In genomic region chr5:124450641-124451340, GRCm38 (mm10) we compare ENCODE assay signal across 13 mouse cellular contexts. TPM values are rescaled to one million over a fixed set of nuclear protein-coding genes. Genes with fewer than 3 reads are reported as not detected.
A peak's percentile ranks its signal among the peaks of the same experiment; 100 is the strongest.
DNase-seq lines count a peak whose midpoint lies in the region; ATAC-seq lines count a peak whose summit lies in the region.
"Had no signal": no experiment of that assay in that cellular context is flagged by ENCODE, and none has a peak within 500 bp of the region (broad histone marks: within the 10 kb centered on the region; RNA-seq: fewer than 3 reads in every experiment).

No protein-coding gene starts in this region.

- no peak for ATAC-seq in embryonic facial prominence, embryonic 13.5 days (ENCODE audit: insufficient number of reproducible peaks, insufficient read depth, low FRiP score, low TSS enrichment, low read depth)
- peak; percentile 84 for ATAC-seq in intestine, embryonic 16.5 days
- peak; percentile 66 for ATAC-seq in stomach, embryonic 14.5 days (ENCODE audit: insufficient number of reproducible peaks, insufficient read depth, low FRiP score, low read depth)
- ATAC-seq: midbrain, embryonic 13.5 days had no signal

- no peaks in the 10 kb centered on the region for H3K27me3 ChIP-seq in embryonic facial prominence, embryonic 13.5 days
- H3K27me3 ChIP-seq in embryonic facial prominence, embryonic 10.5 days (replicated peaks; ENCODE audit: low read depth, poor library complexity, severe bottlenecking), result no peaks in the 10 kb centered on the region
- H3K27me3 ChIP-seq in intestine, embryonic 16.5 days (replicated peaks; ENCODE audit: control insufficient read depth, insufficient read depth, low read length), result no peaks in the 10 kb centered on the region
- H3K27me3 ChIP-seq in stomach, embryonic 14.5 days (ENCODE audit: control insufficient read depth, insufficient read depth, low read length), result no peaks in the 10 kb centered on the region
- H3K27me3 ChIP-seq: midbrain, embryonic 13.5 days; neural tube, embryonic 12.5 days had no signal

- peaks cover 50% of the 10 kb centered on the region for H3K4me1 ChIP-seq in embryonic facial prominence, embryonic 13.5 days
- H3K4me1 ChIP-seq in embryonic facial prominence, embryonic 10.5 days, result peaks cover 33% of the 10 kb centered on the region
- peaks cover 42% of the 10 kb centered on the region for H3K4me1 ChIP-seq in intestine, embryonic 16.5 days (ENCODE audit: control insufficient read depth, insufficient read depth, low read length)
- peaks cover 8% of the 10 kb centered on the region; the same call in 1 of the 2 replicates for H3K4me1 ChIP-seq in stomach, embryonic 14.5 days (ENCODE audit: control insufficient read depth, insufficient read depth, low read length)

- no peak for DNase-seq in embryonic facial prominence, embryonic 10.5 days (ENCODE audit: low spot score)
- peak; percentile 67 for DNase-seq in kidney, adult 9 months
- DNase-seq in kidney, postnatal 4 days, result no peak
- DNase-seq in embryo, embryonic 9.5 days (ENCODE audit: extremely low spot score), result no peak
- DNase-seq in left cerebral cortex, postnatal 36 days (ENCODE audit: low spot score in 2 of 2), result no peak
- DNase-seq: cerebellum, postnatal 36 days; retina, postnatal 1 day; thymus, postnatal 14 days had no signal

- H3K9me3 ChIP-seq in embryonic facial prominence, embryonic 13.5 days, result no peaks in the 10 kb centered on the region
- no peaks in the 10 kb centered on the region for H3K9me3 ChIP-seq in embryonic facial prominence, embryonic 10.5 days
- no peaks in the 10 kb centered on the region for H3K9me3 ChIP-seq in intestine, embryonic 16.5 days (ENCODE audit: control insufficient read depth, low read length)
- H3K9me3 ChIP-seq in stomach, embryonic 14.5 days (ENCODE audit: control insufficient read depth, low read depth, low read length), result no peaks in the 10 kb centered on the region
- H3K9me3 ChIP-seq: midbrain, embryonic 13.5 days; neural tube, embryonic 12.5 days had no signal

- WGBS in embryonic facial prominence, embryonic 13.5 days, result 83% methylated on average over 16 of the region's 16 CpGs
- 89% methylated on average over 16 of the region's 16 CpGs for WGBS in embryonic facial prominence, embryonic 10.5 days
- WGBS in intestine, embryonic 16.5 days, result 63% methylated on average over 16 of the region's 16 CpGs
- WGBS in stomach, embryonic 14.5 days, result 74% methylated on average over 16 of the region's 16 CpGs

- peak overlapping the region; percentile 45; the same call in 1 of the 2 replicates for H3K27ac ChIP-seq in embryonic facial prominence, embryonic 13.5 days
- H3K27ac ChIP-seq in embryonic facial prominence, embryonic 10.5 days (replicated peaks), result no peak overlapping the region
- peak overlapping the region; percentile 95 for H3K27ac ChIP-seq in intestine, embryonic 16.5 days (ENCODE audit: low read length)
- peak overlapping the region; percentile 69 for H3K27ac ChIP-seq in stomach, embryonic 14.5 days (ENCODE audit: low read length)
- H3K27ac ChIP-seq: midbrain, embryonic 13.5 days; neural tube, embryonic 12.5 days had no signal

- no peak overlapping the region for H3K4me3 ChIP-seq in embryonic facial prominence, embryonic 13.5 days
- H3K4me3 ChIP-seq in embryonic facial prominence, embryonic 10.5 days, result no peak overlapping the region
- peak overlapping the region; percentile 22; the same call in 1 of the 2 replicates for H3K4me3 ChIP-seq in intestine, embryonic 16.5 days (ENCODE audit: low read length)
- no peak overlapping the region for H3K4me3 ChIP-seq in stomach, embryonic 14.5 days (ENCODE audit: low read depth, low read length)
- H3K4me3 ChIP-seq: midbrain, embryonic 13.5 days; neural tube, embryonic 12.5 days had no signal

- no peak overlapping the region; the same call in 1 of the 2 replicates for H3K4me2 ChIP-seq in embryonic facial prominence, embryonic 13.5 days
- peak overlapping the region; percentile 34 for H3K4me2 ChIP-seq in intestine, embryonic 16.5 days (ENCODE audit: low read depth, low read length)
- 0 out of 2 replicates have a peak overlapping the region, but pooled peaks have one; percentile 8 for H3K4me2 ChIP-seq in stomach, embryonic 14.5 days (replicated peaks; ENCODE audit: low read depth, low read length)
- H3K4me2 ChIP-seq: midbrain, embryonic 13.5 days; neural tube, embryonic 12.5 days had no signal

- H3K36me3 ChIP-seq in embryonic facial prominence, embryonic 13.5 days, result peaks cover 82% of the 10 kb centered on the region
- peaks cover 94% of the 10 kb centered on the region for H3K36me3 ChIP-seq in embryonic facial prominence, embryonic 10.5 days (replicated peaks)
- peaks cover 29% of the 10 kb centered on the region for H3K36me3 ChIP-seq in intestine, embryonic 16.5 days (ENCODE audit: control insufficient read depth, insufficient read depth, low read length)
- peaks cover 79% of the 10 kb centered on the region for H3K36me3 ChIP-seq in stomach, embryonic 14.5 days (ENCODE audit: control insufficient read depth, insufficient read depth, low read length)

- no peak overlapping the region for H3K9ac ChIP-seq in embryonic facial prominence, embryonic 13.5 days
- H3K9ac ChIP-seq in intestine, embryonic 16.5 days (ENCODE audit: low read depth, low read length), result peak overlapping the region; percentile 50; the same call in 1 of the 2 replicates
- H3K9ac ChIP-seq in stomach, embryonic 14.5 days (replicated peaks; ENCODE audit: low read depth, low read length), result no peak overlapping the region
- H3K9ac ChIP-seq: midbrain, embryonic 13.5 days; neural tube, embryonic 12.5 days had no signal

- intact Hi-C loops in left cerebral cortex, postnatal 36 days (cut with DNase I), result no loop called here

RNA-seq across cellular contexts. Expression of gene Kmt5a, which starts 11.1 kb away (rescaled TPM):
- 43.4 and 45.5 TPM in 2 replicates for polyA plus RNA-seq in embryonic facial prominence, embryonic 13.5 days (2015; fragmentation: Nextera tagmentation; extraction: Ambion mirVana)
- polyA plus RNA-seq in embryonic facial prominence, embryonic 10.5 days (2016; fragmentation: Nextera tagmentation; extraction: Ambion mirVana), result 48.5 and 55.7 TPM in 2 replicates
- 50.6 and 54.3 TPM in 2 replicates for polyA plus RNA-seq in intestine, embryonic 16.5 days (2015; fragmentation: Nextera tagmentation; extraction: Ambion mirVana)
- polyA plus RNA-seq in stomach, embryonic 14.5 days (2014; fragmentation: Nextera tagmentation; extraction: Ambion mirVana), result 52.9 and 59.8 TPM in 2 replicates
- total RNA-seq in left cerebral cortex, postnatal 36 days (2021), result 10 to 100 TPM; 55.1 to 67.8 TPM

RNA-seq across cellular contexts. Expression of gene Sbno1, which starts 25.0 kb away (rescaled TPM):
- polyA plus RNA-seq in embryonic facial prominence, embryonic 13.5 days (2015; fragmentation: Nextera tagmentation; extraction: Ambion mirVana), result 93.7 and 97.7 TPM in 2 replicates
- 98.3 and 103 TPM in 2 replicates for polyA plus RNA-seq in embryonic facial prominence, embryonic 10.5 days (2016; fragmentation: Nextera tagmentation; extraction: Ambion mirVana)
- polyA plus RNA-seq in intestine, embryonic 16.5 days (2015; fragmentation: Nextera tagmentation; extraction: Ambion mirVana), result 78.6 and 83.7 TPM in 2 replicates
- polyA plus RNA-seq in stomach, embryonic 14.5 days (2014; fragmentation: Nextera tagmentation; extraction: Ambion mirVana), result 95.3 and 104 TPM in 2 replicates
- 100 to 1,000 TPM; 152 to 175 TPM for total RNA-seq in left cerebral cortex, postnatal 36 days (2021)

RNA-seq across cellular contexts. Expression of gene Rilpl2, which starts 27.4 kb away (rescaled TPM):
- 39.8 and 40.1 TPM in 2 replicates for polyA plus RNA-seq in embryonic facial prominence, embryonic 13.5 days (2015; fragmentation: Nextera tagmentation; extraction: Ambion mirVana)
- 24.9 and 26.0 TPM in 2 replicates for polyA plus RNA-seq in embryonic facial prominence, embryonic 10.5 days (2016; fragmentation: Nextera tagmentation; extraction: Ambion mirVana)
- 55.1 and 55.4 TPM in 2 replicates for polyA plus RNA-seq in intestine, embryonic 16.5 days (2015; fragmentation: Nextera tagmentation; extraction: Ambion mirVana)
- polyA plus RNA-seq in stomach, embryonic 14.5 days (2014; fragmentation: Nextera tagmentation; extraction: Ambion mirVana), result 30.6 and 31.7 TPM in 2 replicates
- 10 to 100 TPM; 18.8 to 20.5 TPM for total RNA-seq in left cerebral cortex, postnatal 36 days (2021)

RNA-seq across cellular contexts. Expression of gene Snrnp35, which starts 32.1 kb away (rescaled TPM):
- 25.9 and 28.3 TPM in 2 replicates for polyA plus RNA-seq in embryonic facial prominence, embryonic 13.5 days (2015; fragmentation: Nextera tagmentation; extraction: Ambion mirVana)
- 28.3 and 28.8 TPM in 2 replicates for polyA plus RNA-seq in embryonic facial prominence, embryonic 10.5 days (2016; fragmentation: Nextera tagmentation; extraction: Ambion mirVana)
- 20.1 and 20.9 TPM in 2 replicates for polyA plus RNA-seq in intestine, embryonic 16.5 days (2015; fragmentation: Nextera tagmentation; extraction: Ambion mirVana)
- polyA plus RNA-seq in stomach, embryonic 14.5 days (2014; fragmentation: Nextera tagmentation; extraction: Ambion mirVana), result 11.5 and 14.2 TPM in 2 replicates
- total RNA-seq in left cerebral cortex, postnatal 36 days (2021), result 10 to 100 TPM; 22.7 to 28.0 TPM
